Mouse (Mus musculus) midbrain, embryonic 16.5 days (tissue): Measurements from ENCODE around the gene Spcs3. TPM values are rescaled to one million over a fixed set of nuclear protein-coding genes. Genes with fewer than 3 reads are reported as not detected.

Experiments
- ATAC-seq: fragments of 200-750 bp; cut with Nextera tagmentation; 2 replicates; pipeline ENCODE4 v1.8.0; 2017; ENCODE audit warnings: moderate TSS enrichment
- H3K27ac ChIP-seq: fragments of 300-500 bp; sonication (generic); 2 replicates; pipeline ENCODE4 v1.5.1; 2014; ENCODE audit warnings: mild to moderate bottlenecking, low read length, mixed read lengths
- H3K27me3 ChIP-seq: fragments of 300-500 bp; sonication (generic); 2 replicates; pipeline ENCODE4 v1.6.1; 2014; ENCODE audit warnings: low read depth, low read length, mixed read lengths; ENCODE audit not compliant: control insufficient read depth, insufficient read depth
- H3K36me3 ChIP-seq: fragments of 300-500 bp; sonication (generic); 2 replicates; pipeline ENCODE4 v1.6.1; 2014; ENCODE audit warnings: mild to moderate bottlenecking, low read length, moderate library complexity, mixed read lengths; ENCODE audit not compliant: control insufficient read depth, insufficient read depth
- H3K4me1 ChIP-seq: fragments of 300-500 bp; sonication (generic); 2 replicates; pipeline ENCODE4 v1.6.1; 2014; ENCODE audit warnings: mild to moderate bottlenecking, low read length, mixed read lengths; ENCODE audit not compliant: control insufficient read depth, insufficient read depth
- H3K4me2 ChIP-seq: fragments of 300-500 bp; sonication (generic); 2 replicates; pipeline ENCODE4 v1.6.1; 2014; ENCODE audit warnings: mild to moderate bottlenecking, low read length, mixed read lengths
- H3K4me3 ChIP-seq: fragments of 300-500 bp; sonication (generic); 2 replicates; pipeline ENCODE4 v1.5.1; 2014; ENCODE audit warnings: low read depth, mild to moderate bottlenecking, low read length, moderate library complexity, mixed read lengths
- H3K9ac ChIP-seq: fragments of 300-500 bp; sonication (generic); 2 replicates; pipeline ENCODE4 v1.6.1; 2014; ENCODE audit warnings: low read depth, low read length, mixed read lengths
- H3K9me3 ChIP-seq: fragments of 300-500 bp; sonication (generic); replicated peaks from 2 replicates; pipeline ENCODE4 v1.6.1; 2014; ENCODE audit warnings: mild to moderate bottlenecking, low read length, mixed read lengths; ENCODE audit not compliant: control insufficient read depth, poor library complexity, severe bottlenecking
- WGBS: fragments of 180-500 bp; shearing (Covaris S2); extraction: QIAGEN DNeasy Blood & Tissue Kit; methylation state at CpG from one replicate; pipeline ENCODE4 v1.1.7; 2014; 5-methylcytosine and 5-hydroxymethylcytosine counted together
- polyA plus RNA-seq: library from polyadenylated mRNA; unstranded; fragments of >200 nt; fragmentation: Nextera tagmentation; extraction: Ambion mirVana; gene quantifications from 2 replicates; pipeline ENCODE4 v1.2.1, GENCODE M21; 2015

Spcs3 gene
- polyA plus RNA-seq, 1 experiment from 2014 or later: 50.4 TPM

DNA sequence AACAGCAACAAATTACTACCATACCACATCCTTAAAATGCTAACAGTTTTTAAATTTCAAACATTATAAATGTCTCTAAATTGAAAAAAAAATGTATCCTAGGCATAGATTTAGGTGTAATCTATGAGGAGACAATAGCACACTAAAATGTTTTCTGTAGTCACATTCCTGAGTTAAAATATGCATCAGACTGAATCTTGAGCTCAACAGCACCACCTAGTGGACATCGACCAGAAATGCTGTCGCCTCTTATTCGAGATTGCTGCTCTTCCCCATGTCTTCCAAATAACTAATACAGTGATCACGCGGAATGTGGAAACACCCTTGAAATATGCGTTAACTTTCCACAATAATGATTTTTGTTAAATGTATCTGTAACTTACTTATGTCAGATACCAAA is 36.7 kb downstream of the Spcs3 start:
- H3K4me2 ChIP-seq: no peak overlapping the region
- no peak for ATAC-seq
- no peaks in the 10 kb centered on the region for H3K36me3 ChIP-seq
- H3K9ac ChIP-seq: no peak overlapping the region
- no peak overlapping the region for H3K27ac ChIP-seq
- no peaks in the 10 kb centered on the region for H3K27me3 ChIP-seq
- H3K4me1 ChIP-seq: no peaks in the 10 kb centered on the region
- WGBS: 16% methylated on average over 6 of the region's 6 CpGs
- H3K9me3 ChIP-seq: no peaks in the 10 kb centered on the region
- no peak overlapping the region for H3K4me3 ChIP-seq

DNA sequence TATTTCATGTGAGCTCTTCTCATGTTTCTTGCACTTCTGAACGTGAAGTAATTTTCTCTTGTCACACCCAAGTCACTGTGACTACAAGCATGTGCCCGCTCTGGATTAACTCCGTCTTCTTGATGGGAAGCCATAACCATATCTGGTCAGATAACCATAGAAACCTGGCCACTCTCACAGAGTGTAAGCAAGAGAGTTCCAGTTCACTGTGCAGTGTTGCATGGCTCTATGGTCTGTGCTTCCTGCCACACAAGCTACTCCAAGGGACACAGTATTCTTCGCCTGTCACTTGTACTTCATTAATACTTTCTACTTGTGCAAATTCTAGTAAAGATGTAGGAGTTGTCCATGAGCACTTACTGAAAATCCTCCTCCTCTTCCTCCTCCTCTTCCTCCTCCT is 37.9 kb downstream of the Spcs3 start:
- peak; percentile 34; the same call in 1 of the 2 replicates for ATAC-seq
- WGBS: 79% methylated on average over 4 of the region's 4 CpGs

DNA sequence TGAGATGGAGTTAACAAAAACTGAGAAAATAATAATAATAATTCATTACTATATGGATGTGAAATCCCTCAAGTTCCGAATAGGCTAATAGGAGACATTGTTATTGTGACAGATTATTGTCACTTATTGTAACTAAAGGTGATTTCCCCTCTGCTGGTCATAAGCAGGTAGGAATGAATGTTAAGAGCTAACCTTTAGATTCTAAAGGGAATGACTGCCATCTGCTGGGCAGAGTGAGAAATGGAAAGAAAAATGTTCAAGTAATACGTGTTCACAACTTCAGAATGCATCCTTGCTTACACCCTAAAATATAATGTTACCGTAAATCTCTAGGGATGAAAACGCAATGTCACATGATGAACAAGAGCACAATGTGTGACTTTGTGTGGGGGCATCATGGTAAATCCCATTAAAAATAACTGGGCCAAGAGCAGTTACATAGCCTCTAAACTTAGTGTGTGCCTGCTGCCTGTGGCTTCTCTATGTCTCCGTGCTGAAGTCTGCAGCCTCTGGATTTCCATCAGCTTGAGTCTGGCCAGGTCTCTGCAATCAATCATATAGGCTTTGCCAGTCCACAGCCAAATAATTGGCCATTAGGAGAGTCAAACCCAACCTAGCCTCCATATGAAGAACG is 38.6 kb downstream of the Spcs3 start:
- peak; percentile 60 for ATAC-seq
- WGBS: 28% methylated on average over 6 of the region's 6 CpGs
- no peak overlapping the region for H3K4me2 ChIP-seq
- H3K9me3 ChIP-seq: no peaks in the 10 kb centered on the region
- no peaks in the 10 kb centered on the region for H3K27me3 ChIP-seq
- no peak overlapping the region for H3K27ac ChIP-seq
- no peaks in the 10 kb centered on the region for H3K4me1 ChIP-seq
- no peak overlapping the region for H3K4me3 ChIP-seq
- no peaks in the 10 kb centered on the region for H3K36me3 ChIP-seq
- H3K9ac ChIP-seq: no peak overlapping the region

More for the DNA sequence above, 37.9 kb downstream of the Spcs3 start:
- Histone ChIP-seq H3K9me3 (no peaks in the 10 kb centered on the region), H3K27ac (no peak overlapping the region), H3K27me3 (no peaks in the 10 kb centered on the region), H3K4me3 (no peak overlapping the region), H3K4me2 (no peak overlapping the region), H3K4me1 (no peaks in the 10 kb centered on the region), H3K36me3 (no peaks in the 10 kb centered on the region), H3K9ac (no peak overlapping the region)

DNA sequence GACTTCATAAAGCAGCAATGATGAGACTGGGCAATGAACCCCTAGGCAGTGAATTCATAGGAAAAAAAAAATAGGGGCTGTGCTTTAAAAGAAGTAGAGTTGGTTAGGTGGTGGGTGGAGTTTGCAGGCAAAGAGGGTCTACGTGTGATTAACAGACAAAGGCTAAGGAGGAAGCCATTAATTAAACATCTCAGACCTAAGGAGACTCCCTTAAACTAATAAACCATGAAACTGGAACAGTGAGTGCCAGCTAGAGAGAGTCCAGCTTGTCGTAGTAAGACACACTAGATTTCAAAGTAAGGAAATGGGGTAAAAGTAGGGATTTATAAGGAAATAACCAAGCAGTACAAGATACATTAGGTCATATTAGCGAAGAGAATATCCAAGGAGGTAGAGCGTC is 41.4 kb downstream of the Spcs3 start:
- Histone ChIP-seq H3K27me3 (no peaks in the 10 kb centered on the region), H3K36me3 (no peaks in the 10 kb centered on the region), H3K27ac (no peak overlapping the region), H3K4me2 (no peak overlapping the region), H3K4me3 (no peak overlapping the region), H3K9ac (no peak overlapping the region), H3K9me3 (no peaks in the 10 kb centered on the region), H3K4me1 (no peaks in the 10 kb centered on the region)
- ATAC-seq: no peak
- WGBS: 85% methylated on average over 4 of the region's 4 CpGs

DNA sequence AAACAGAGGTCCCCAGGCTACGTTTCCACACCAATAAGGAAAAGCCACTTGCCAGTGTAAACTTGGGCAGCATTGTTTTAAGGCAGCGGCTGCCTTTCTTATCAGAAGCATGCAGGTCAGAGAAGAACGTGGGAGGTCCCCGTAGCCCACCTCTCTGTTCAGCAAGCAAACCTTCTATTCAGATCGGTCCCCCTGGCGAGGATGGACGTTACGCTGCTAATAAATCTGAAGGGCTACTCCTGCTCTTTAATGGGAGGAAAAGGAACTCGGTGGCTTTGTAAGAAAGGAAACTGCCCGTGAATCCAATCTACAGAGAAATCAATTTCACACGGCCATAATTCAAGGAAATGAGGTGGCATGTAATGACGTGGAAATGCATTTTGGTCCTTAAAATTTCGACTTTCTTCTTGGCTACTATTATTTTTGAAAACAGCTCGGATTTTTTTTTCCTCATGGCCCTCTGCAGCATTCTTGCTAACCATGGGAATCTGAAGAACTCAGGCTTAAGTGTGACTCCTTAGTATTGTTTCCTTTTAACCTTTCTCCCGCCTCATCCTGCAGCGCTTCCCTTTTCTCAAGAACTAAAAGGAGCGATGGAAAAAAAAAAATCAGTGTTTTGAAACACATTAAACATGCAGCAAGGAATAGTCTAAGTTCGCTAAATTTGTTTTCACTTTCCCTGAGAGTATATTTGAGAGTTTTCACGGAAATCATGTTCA is 43.1 kb downstream of the Spcs3 start:
- H3K4me1 ChIP-seq: no peaks in the 10 kb centered on the region
- 31% methylated on average over 19 of the region's 19 CpGs for WGBS
- H3K36me3 ChIP-seq: no peaks in the 10 kb centered on the region
- H3K4me3 ChIP-seq: peak overlapping the region; percentile 4; the same call in 1 of the 2 replicates
- peak overlapping the region; percentile 41 for H3K4me2 ChIP-seq
- H3K27ac ChIP-seq: no peak overlapping the region
- H3K9ac ChIP-seq: peak overlapping the region; percentile 27; the same call in 1 of the 2 replicates
- no peaks in the 10 kb centered on the region for H3K9me3 ChIP-seq
- no peak for ATAC-seq
- no peaks in the 10 kb centered on the region for H3K27me3 ChIP-seq

Other genes with a start within 250 kb of the Spcs3 start
- 4.9 and 6.0 TPM in 2 replicates for gene Asb5, start 418 bp downstream of the Spcs3 start, polyA plus RNA-seq
- 0.60 TPM in 1 of 2 replicates, not detected in the other for gene Spata4, start 70.8 kb upstream of the Spcs3 start, polyA plus RNA-seq